Mouse (Mus musculus) G1E (cell line): ENCODE results near the gene Pi4ka. TPM values are rescaled to one million over a fixed set of nuclear protein-coding genes. Genes with fewer than 3 reads are reported as not detected.
"Not testable (repeated sequence)": the region's sequence is repeated elsewhere in the genome, so short reads cannot be mapped to it uniquely, and the experiment has no call there.

ENCODE experiments used
- ATAC-seq: 2 replicates; pipeline ENCODE4 v1.8.0; 2016; ENCODE audit warnings: mild to moderate bottlenecking; ENCODE audit not compliant: insufficient number of reproducible peaks, poor library complexity, low FRiP score, severe bottlenecking; ENCODE audit errors: extremely low read depth
- DNase-seq: peaks from one replicate; pipeline ENCODE4 v3.0.0; 2012; ENCODE audit warnings: low spot score
- H3K27me3 ChIP-seq: 2 replicates; pipeline ENCODE4 v1.6.1; 2012; ENCODE audit warnings: mild to moderate bottlenecking, low read length, inconsistent platforms; ENCODE audit not compliant: insufficient read depth
- H3K36me3 ChIP-seq: replicated peaks from 2 replicates; pipeline ENCODE3; 2012; ENCODE audit warnings: mild to moderate bottlenecking, inconsistent platforms
- H3K4me1 ChIP-seq: 2 replicates; pipeline ENCODE4 v1.6.1; 2012; ENCODE audit warnings: low read depth, low read length, inconsistent platforms, mixed read lengths; ENCODE audit not compliant: insufficient read depth
- H3K4me3 ChIP-seq: 2 replicates; pipeline ENCODE4 v1.5.1; 2012; ENCODE audit warnings: low read depth, mild to moderate bottlenecking, inconsistent platforms, low read length, moderate library complexity, mixed read lengths
- H3K9me3 ChIP-seq: replicated peaks from 2 replicates; pipeline ENCODE4 v1.6.1; 2012; ENCODE audit warnings: inconsistent platforms
- CTCF ChIP-seq: IDR thresholded peaks from 2 replicates; pipeline ENCODE4 v1.5.1; 2012; ENCODE audit warnings: low read depth, low read length, inconsistent platforms, mixed read lengths
- GATA1 ChIP-seq: IDR thresholded peaks from 2 replicates; pipeline ENCODE4 v1.6.1; 2012; ENCODE audit warnings: borderline replicate concordance, low read length, inconsistent platforms, mixed read lengths
- GATA2 ChIP-seq: IDR thresholded peaks from 2 replicates; pipeline ENCODE4 v1.6.1; 2012; ENCODE audit warnings: low read depth, low read length, inconsistent platforms, borderline replicate concordance
- POLR2AphosphoS5 ChIP-seq: IDR thresholded peaks from 2 replicates; pipeline ENCODE4 v1.6.1; 2012; ENCODE audit warnings: low read depth, low read length, inconsistent platforms; ENCODE audit not compliant: insufficient replicate concordance
- TAL1 ChIP-seq: conservative IDR thresholded peaks from 2 replicates; pipeline ENCODE4 v1.6.1; 2012; ENCODE audit warnings: low read depth, low read length, inconsistent platforms, mixed read lengths
- polyA plus RNA-seq: library from polyadenylated mRNA; stranded (reverse); fragments of >175 nt; gene quantifications from 2 replicates; pipeline ENCODE4 v1.2.3, GENCODE M21; 2012
- total RNA-seq, 2 experiments: library from RNA; stranded (forward) in 1 of 2; stranded (reverse) in 1 of 2; fragments of 200-1000 nt in 1 of 2; fragments of >200 nt in 1 of 2; fragmentation: Nextera tagmentation in 1 of 2; gene quantifications; 2 replicates each; pipeline ENCODE4 v1.2.3; 2014 to 2017

The Pi4ka gene
- total and polyA plus RNA-seq, 3 experiments: 21.1 to 60.7 (median 59.6) TPM

DNA sequence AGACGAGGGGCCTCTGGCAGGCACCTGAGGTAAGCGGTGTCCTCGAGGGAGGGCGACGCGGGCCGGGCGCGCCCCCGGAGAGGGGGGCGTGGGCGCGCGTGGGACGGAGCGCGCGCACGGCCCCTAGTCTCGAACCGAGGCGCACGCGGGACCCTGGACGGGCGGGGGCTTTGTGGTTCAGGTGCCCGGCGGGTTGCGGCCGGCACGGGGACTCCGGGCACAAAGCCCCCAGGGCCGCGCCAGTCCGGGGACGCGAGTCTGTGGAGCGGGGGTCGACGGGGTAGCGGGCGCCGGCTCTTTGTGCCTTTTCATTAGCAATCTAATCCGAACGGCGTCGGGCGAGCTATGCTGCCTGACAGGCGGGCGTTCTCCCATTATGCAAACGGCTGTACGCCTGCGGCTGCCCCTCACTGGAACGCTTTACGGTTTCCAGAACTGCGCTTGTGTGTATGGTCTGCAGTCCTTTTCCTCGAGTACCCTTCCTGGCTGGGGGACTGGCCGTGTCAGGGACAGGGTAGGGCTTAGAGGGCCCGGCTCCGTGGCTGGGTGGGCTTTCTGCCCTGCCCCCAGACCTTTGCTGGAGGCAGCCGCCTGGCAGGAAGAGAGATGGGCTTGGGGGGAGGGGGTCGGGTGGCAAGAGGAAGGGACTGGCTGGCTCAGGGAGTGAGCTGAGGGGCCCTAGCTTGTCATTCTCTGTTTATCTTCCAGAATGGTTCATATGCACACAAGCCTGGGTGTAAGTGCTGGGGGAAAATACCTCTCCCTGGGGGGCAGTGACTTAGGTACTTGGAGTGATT lies 172.2 kb downstream of the Pi4ka start:
- Histone ChIP-seq H3K4me3 (peak overlapping the region; percentile 93), H3K27me3 (peaks cover 2% of the 10 kb centered on the region; the same call in 1 of the 2 replicates), H3K36me3 (peaks cover 28% of the 10 kb centered on the region), H3K9me3 (peaks cover 4% of the 10 kb centered on the region; the same call in 1 of the 2 replicates), H3K4me1 (peaks cover 57% of the 10 kb centered on the region)
- no peak for TF ChIP-seq POLR2AphosphoS5
- no peak for TF ChIP-seq GATA1
- no peak for TF ChIP-seq CTCF
- TF ChIP-seq GATA2: no peak
- no peak for TF ChIP-seq TAL1
- ATAC-seq (no peak), DNase-seq (peak; percentile 27)

- peaks cover 4% of the 10 kb centered on the region; the same call in 1 of the 2 replicates for H3K9me3 ChIP-seq
Observed at GRCm38 (mm10) chr16:17232794-17233701, 173.1 kb downstream of the Pi4ka start, which contains the start of gene Hic2. Gene Hic2 (plus strand): TSS chr16:17233572.

DNA sequence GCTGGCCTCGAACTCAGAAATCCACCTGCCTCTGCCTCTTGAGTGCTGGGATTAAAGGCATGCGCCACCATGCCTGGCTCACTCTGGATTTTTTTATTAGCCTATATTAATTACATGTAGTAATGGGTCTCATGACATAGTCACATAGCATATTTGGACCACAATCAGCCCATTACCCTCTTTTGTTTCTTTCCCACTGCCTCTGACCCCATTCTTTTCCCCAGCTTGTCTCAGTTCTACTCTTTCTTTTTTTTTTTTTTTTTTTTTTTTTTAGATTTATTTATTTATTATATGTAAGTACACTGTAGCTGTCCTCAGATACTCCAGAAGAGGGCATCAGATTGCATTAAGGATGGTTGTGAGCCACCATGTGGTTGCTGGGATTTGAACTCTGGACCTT lies 174.6 kb downstream of the Pi4ka start:
- not testable (repeated sequence) for H3K4me3 ChIP-seq, H3K9me3 ChIP-seq, H3K27me3 ChIP-seq, DNase-seq, ATAC-seq
- H3K4me1 ChIP-seq: peaks cover 38% of the 10 kb centered on the region
- peaks cover 16% of the 10 kb centered on the region for H3K36me3 ChIP-seq

More at GRCm38 (mm10) chr16:17232794-17233701, 173.1 kb downstream of the Pi4ka start, which contains the start of gene Hic2:
- Histone ChIP-seq H3K27me3 (peaks cover 2% of the 10 kb centered on the region; the same call in 1 of the 2 replicates), H3K4me1 (peaks cover 49% of the 10 kb centered on the region), H3K4me3 (peak within 1 kb of the TSS; percentile 93), H3K36me3 (peaks cover 20% of the 10 kb centered on the region)
- ATAC-seq (peak; percentile 79), DNase-seq (peak; percentile 85)
- no peak for TF ChIP-seq GATA1
- no peak for TF ChIP-seq CTCF

Other genes with a start within 250 kb of the Pi4ka start
- 356 and 455 TPM in 2 replicates for gene Ube2l3, start 203.7 kb downstream of the Pi4ka start, total RNA-seq (2014; fragmentation: Nextera tagmentation)
- 143 and 176 TPM in 2 replicates for gene Ube2l3, start 203.7 kb downstream of the Pi4ka start, total RNA-seq (2017)
- gene Ube2l3, start 203.7 kb downstream of the Pi4ka start, polyA plus RNA-seq: 96.3 and 111 TPM in 2 replicates
- 5.6 TPM in 2 replicates for gene Rimbp3, start 197.7 kb downstream of the Pi4ka start, total RNA-seq (2014; fragmentation: Nextera tagmentation)
- gene Rimbp3, start 197.7 kb downstream of the Pi4ka start, total RNA-seq (2017): 1.6 and 2.1 TPM in 2 replicates
- gene Rimbp3, start 197.7 kb downstream of the Pi4ka start, polyA plus RNA-seq: 1.5 and 1.7 TPM in 2 replicates
- gene Hic2, start 172.7 kb downstream of the Pi4ka start, total RNA-seq (2014; fragmentation: Nextera tagmentation): 25.1 and 25.6 TPM in 2 replicates
- gene Hic2, start 172.7 kb downstream of the Pi4ka start, total RNA-seq (2017): 14.8 and 15.1 TPM in 2 replicates
- gene Hic2, start 172.7 kb downstream of the Pi4ka start, polyA plus RNA-seq: 21.4 and 22.0 TPM in 2 replicates
- gene Tmem191c, start 130.2 kb downstream of the Pi4ka start, total RNA-seq (2014; fragmentation: Nextera tagmentation): 4.5 and 5.1 TPM in 2 replicates
- gene Tmem191c, start 130.2 kb downstream of the Pi4ka start, total RNA-seq (2017): 21.6 and 23.4 TPM in 2 replicates
- gene Tmem191c, start 130.2 kb downstream of the Pi4ka start, polyA plus RNA-seq: 27.8 and 32.7 TPM in 2 replicates
- not detected in 2 replicates for gene Serpind1, start 74.9 kb downstream of the Pi4ka start, total RNA-seq (2014; fragmentation: Nextera tagmentation)
- 0.11 TPM in 1 of 2 replicates, not detected in the other for gene Serpind1, start 74.9 kb downstream of the Pi4ka start, total RNA-seq (2017)
- not detected in 2 replicates for gene Serpind1, start 74.9 kb downstream of the Pi4ka start, polyA plus RNA-seq
- 27.9 and 30.8 TPM in 2 replicates for gene Snap29, start 328 bp downstream of the Pi4ka start, total RNA-seq (2014; fragmentation: Nextera tagmentation)
- gene Snap29, start 328 bp downstream of the Pi4ka start, total RNA-seq (2017): 42.8 and 45.7 TPM in 2 replicates
- gene Snap29, start 328 bp downstream of the Pi4ka start, polyA plus RNA-seq: 5.3 and 6.5 TPM in 2 replicates
- 40.3 and 46.9 TPM in 2 replicates for gene Crkl, start 45.7 kb upstream of the Pi4ka start, total RNA-seq (2014; fragmentation: Nextera tagmentation)
- 20.4 and 22.9 TPM in 2 replicates for gene Crkl, start 45.7 kb upstream of the Pi4ka start, total RNA-seq (2017)
- gene Crkl, start 45.7 kb upstream of the Pi4ka start, polyA plus RNA-seq: 22.0 and 22.6 TPM in 2 replicates
- not detected in 2 replicates for gene Aifm3, start 83.3 kb upstream of the Pi4ka start, total RNA-seq (2014; fragmentation: Nextera tagmentation)
- gene Aifm3, start 83.3 kb upstream of the Pi4ka start, total RNA-seq (2017): 0.05 TPM in 1 of 2 replicates, not detected in the other
- gene Aifm3, start 83.3 kb upstream of the Pi4ka start, polyA plus RNA-seq: not detected in 2 replicates
- 48.4 and 78.0 TPM in 2 replicates for gene Lztr1, start 102.4 kb upstream of the Pi4ka start, total RNA-seq (2014; fragmentation: Nextera tagmentation)
- 54.7 and 58.5 TPM in 2 replicates for gene Lztr1, start 102.4 kb upstream of the Pi4ka start, total RNA-seq (2017)
- 35.9 and 42.5 TPM in 2 replicates for gene Lztr1, start 102.4 kb upstream of the Pi4ka start, polyA plus RNA-seq
- gene Thap7, start 124.8 kb upstream of the Pi4ka start, total RNA-seq (2014; fragmentation: Nextera tagmentation): 11.7 and 22.5 TPM in 2 replicates
- 38.1 and 54.1 TPM in 2 replicates for gene Thap7, start 124.8 kb upstream of the Pi4ka start, total RNA-seq (2017)
- 148 and 183 TPM in 2 replicates for gene Thap7, start 124.8 kb upstream of the Pi4ka start, polyA plus RNA-seq
- gene Lrrc74b, start 154.9 kb upstream of the Pi4ka start, total RNA-seq (2014; fragmentation: Nextera tagmentation): 0.53 TPM in 1 of 2 replicates, not detected in the other
- 0.17 and 0.33 TPM in 2 replicates for gene Lrrc74b, start 154.9 kb upstream of the Pi4ka start, total RNA-seq (2017)
- gene Lrrc74b, start 154.9 kb upstream of the Pi4ka start, polyA plus RNA-seq: 0.03 TPM in 1 of 2 replicates, not detected in the other
- gene P2rx6, start 155.6 kb upstream of the Pi4ka start, total RNA-seq (2014; fragmentation: Nextera tagmentation): not detected in 2 replicates
- 0.11 and 0.12 TPM in 2 replicates for gene P2rx6, start 155.6 kb upstream of the Pi4ka start, total RNA-seq (2017)
- not detected in 2 replicates for gene P2rx6, start 155.6 kb upstream of the Pi4ka start, polyA plus RNA-seq
- not detected in 2 replicates for gene Slc7a4, start 176.9 kb upstream of the Pi4ka start, total RNA-seq (2014; fragmentation: Nextera tagmentation)
- gene Slc7a4, start 176.9 kb upstream of the Pi4ka start, total RNA-seq (2017): 0.05 TPM in 1 of 2 replicates, not detected in the other
- gene Slc7a4, start 176.9 kb upstream of the Pi4ka start, polyA plus RNA-seq: not detected in 2 replicates
- gene Smpd4, start 213.0 kb upstream of the Pi4ka start, total RNA-seq (2014; fragmentation: Nextera tagmentation): 55.5 and 78.9 TPM in 2 replicates
- gene Smpd4, start 213.0 kb upstream of the Pi4ka start, total RNA-seq (2017): 38.5 and 44.4 TPM in 2 replicates
- 12.6 and 24.5 TPM in 2 replicates for gene Smpd4, start 213.0 kb upstream of the Pi4ka start, polyA plus RNA-seq
- not detected in 2 replicates for gene Ccdc74a, start 240.2 kb upstream of the Pi4ka start, total RNA-seq (2014; fragmentation: Nextera tagmentation)
- gene Ccdc74a, start 240.2 kb upstream of the Pi4ka start, total RNA-seq (2017): 3.7 and 4.2 TPM in 2 replicates
- 0.98 and 1.8 TPM in 2 replicates for gene Ccdc74a, start 240.2 kb upstream of the Pi4ka start, polyA plus RNA-seq